Mouse (Mus musculus) erythroblast, adult 5-6 weeks (primary cell): ENCODE data around the gene Slc25a24. TPM values are rescaled to one million over a fixed set of nuclear protein-coding genes. Genes with fewer than 3 reads are reported as not detected.

ENCODE experiments used
- ATAC-seq: replicated peaks from 2 replicates; pipeline ENCODE4 v1.8.0; 2016; ENCODE audit warnings: moderate number of reproducible peaks, mild to moderate bottlenecking, moderate TSS enrichment, inconsistent platforms; ENCODE audit not compliant: poor library complexity, low FRiP score, severe bottlenecking
- total RNA-seq, 2 experiments: library from RNA; stranded (forward) in 1 of 2; stranded (reverse) in 1 of 2; fragments of 150-400 nt in 1 of 2; fragments of 200-764, 138-1000 nt in 1 of 2; gene quantifications; 2 replicates each; pipeline versions ENCODE4 v1.2.3 to v1.2.4; 2015 to 2017; ENCODE audit warnings: low replicate concordance in 2 of 2

The Slc25a24 gene
- total RNA-seq, 2 experiments from 2014 or later, result 14.8 to 28.1 TPM

GRCm38 (mm10) chr3:109165214-109165829, 42.4 kb downstream of the Slc25a24 start:
- ATAC-seq, result no peak

GRCm38 (mm10) chr3:109169121-109169520, 46.2 kb downstream of the Slc25a24 start:
- ATAC-seq, result no peak

- peak; percentile 67; the same call in 1 of the 2 replicates for ATAC-seq
These were observed 48.3 kb downstream of the Slc25a24 start for GRCm38 (mm10) chr3:109171070-109171778.

GRCm38 (mm10) chr3:109174394-109174793, 51.4 kb downstream of the Slc25a24 start:
- no peak for ATAC-seq

- ATAC-seq, result 0 out of 2 replicates have a peak, but pooled peaks have one; percentile 49
These were observed 55.8 kb downstream of the Slc25a24 start for GRCm38 (mm10) chr3:109178705-109179104.

GRCm38 (mm10) chr3:109179528-109180076, 56.7 kb downstream of the Slc25a24 start:
- no peak for ATAC-seq

GRCm38 (mm10) chr3:109196166-109196565, 73.2 kb downstream of the Slc25a24 start:
- no peak for ATAC-seq

- no peak for ATAC-seq
These were observed 76.3 kb downstream of the Slc25a24 start for GRCm38 (mm10) chr3:109199280-109199679.

- no peak for ATAC-seq
These were observed 89.4 kb downstream of the Slc25a24 start for GRCm38 (mm10) chr3:109212322-109212721.

GRCm38 (mm10) chr3:109216352-109216751, 93.4 kb downstream of the Slc25a24 start:
- no peak for ATAC-seq

Other genes starting within 250 kb of the Slc25a24 start
- not detected in 2 replicates for gene Fndc7, start 233.1 kb upstream of the Slc25a24 start, total RNA-seq (2015; ENCODE audit: low replicate concordance)
- 0.14 and 1.4 TPM in 2 replicates for gene Fndc7, start 233.1 kb upstream of the Slc25a24 start, total RNA-seq (2017; ENCODE audit: low replicate concordance)
- 51.4 and 52.3 TPM in 2 replicates for gene Prpf38b, start 211.4 kb upstream of the Slc25a24 start, total RNA-seq (2015; ENCODE audit: low replicate concordance)
- 128 and 134 TPM in 2 replicates for gene Prpf38b, start 211.4 kb upstream of the Slc25a24 start, total RNA-seq (2017; ENCODE audit: low replicate concordance)
- not detected in 2 replicates for gene Henmt1, start 183.3 kb upstream of the Slc25a24 start, total RNA-seq (2015; ENCODE audit: low replicate concordance)
- not detected in 2 replicates for gene Henmt1, start 183.3 kb upstream of the Slc25a24 start, total RNA-seq (2017; ENCODE audit: low replicate concordance)
- not detected in 2 replicates for gene Gm9857, start 182.7 kb upstream of the Slc25a24 start, total RNA-seq (2015; ENCODE audit: low replicate concordance)
- gene Gm9857, start 182.7 kb upstream of the Slc25a24 start, total RNA-seq (2017; ENCODE audit: low replicate concordance), result not detected in 2 replicates
- 6.3 and 10.2 TPM in 2 replicates for gene Fam102b, start 95.5 kb upstream of the Slc25a24 start, total RNA-seq (2015; ENCODE audit: low replicate concordance)
- gene Fam102b, start 95.5 kb upstream of the Slc25a24 start, total RNA-seq (2017; ENCODE audit: low replicate concordance), result 6.3 and 6.5 TPM in 2 replicates
- gene Slc25a54, start 42.7 kb upstream of the Slc25a24 start, total RNA-seq (2015; ENCODE audit: low replicate concordance), result not detected in 2 replicates
- gene Slc25a54, start 42.7 kb upstream of the Slc25a24 start, total RNA-seq (2017; ENCODE audit: low replicate concordance), result not detected in 2 replicates
- gene Vav3, start 217.5 kb downstream of the Slc25a24 start, total RNA-seq (2015; ENCODE audit: low replicate concordance), result 6.5 and 25.7 TPM in 2 replicates
- gene Vav3, start 217.5 kb downstream of the Slc25a24 start, total RNA-seq (2017; ENCODE audit: low replicate concordance), result 13.2 and 15.5 TPM in 2 replicates